Mouse (Mus musculus) telencephalon, adult 2 months (tissue): ENCODE results near the gene Dusp5.
"Not testable (repeated sequence)": the region's sequence is repeated elsewhere in the genome, so short reads cannot be mapped to it uniquely, and the experiment has no call there.

Experiments
- DNase-seq: peaks from one replicate; pipeline ENCODE4 v3.0.0-alpha.2; 2011; ENCODE audit warnings: low read depth, low spot score

Gene Dusp5

DNA sequence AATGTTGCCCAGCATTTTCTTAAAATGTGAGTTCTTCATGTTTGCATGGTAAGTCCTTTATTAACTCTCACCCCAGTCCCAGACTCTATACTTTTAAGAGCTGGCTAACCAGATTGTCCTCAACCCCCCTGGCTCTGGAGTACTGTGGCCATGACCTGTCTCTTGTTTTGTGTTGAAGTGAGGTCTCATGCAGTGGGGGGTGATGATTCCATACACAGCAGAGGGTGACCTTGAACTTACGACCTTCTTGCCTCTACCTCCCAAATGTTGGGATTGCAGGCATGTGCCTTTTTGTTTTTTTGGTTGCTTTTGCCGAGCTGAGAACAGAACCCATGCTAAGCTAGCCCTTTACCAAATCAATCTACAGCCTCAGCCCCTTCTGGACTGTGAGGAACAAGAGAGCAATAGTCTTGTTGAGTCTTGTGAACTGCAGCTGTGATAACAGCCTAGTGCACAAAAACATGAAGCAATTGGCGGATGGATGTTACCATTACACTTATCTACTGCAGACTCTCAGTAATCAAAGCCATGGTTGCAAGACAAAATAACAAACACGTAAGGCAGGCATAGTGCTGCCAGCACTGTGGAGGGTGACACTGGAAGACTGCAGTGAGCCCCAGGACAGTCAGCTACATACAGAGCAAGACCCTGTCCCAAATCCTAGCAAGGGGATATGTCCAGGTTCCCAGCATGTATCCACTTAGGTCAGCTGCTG is 46.5 kb downstream of the Dusp5 start:
- DNase-seq, result no peak

DNA sequence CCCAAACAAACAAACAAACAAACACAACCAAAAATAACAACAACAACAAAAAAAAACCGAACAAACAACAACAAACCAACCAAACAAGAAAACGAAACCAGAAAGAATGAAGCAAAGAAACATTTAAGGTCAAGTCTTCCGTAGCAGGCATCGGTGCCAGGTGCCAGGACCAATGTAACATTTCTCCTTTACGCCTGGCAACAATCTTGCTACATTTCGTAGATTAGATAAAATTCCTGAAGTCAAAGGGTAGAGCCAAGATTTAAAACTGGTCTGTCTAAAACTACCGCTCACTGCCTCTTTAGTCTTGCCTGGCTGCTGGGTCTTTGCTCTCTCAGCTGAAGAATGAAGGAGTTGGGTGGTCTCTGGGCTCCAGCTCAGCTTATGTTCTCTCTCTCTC is 47.2 kb downstream of the Dusp5 start:
- DNase-seq, result no peak

DNA sequence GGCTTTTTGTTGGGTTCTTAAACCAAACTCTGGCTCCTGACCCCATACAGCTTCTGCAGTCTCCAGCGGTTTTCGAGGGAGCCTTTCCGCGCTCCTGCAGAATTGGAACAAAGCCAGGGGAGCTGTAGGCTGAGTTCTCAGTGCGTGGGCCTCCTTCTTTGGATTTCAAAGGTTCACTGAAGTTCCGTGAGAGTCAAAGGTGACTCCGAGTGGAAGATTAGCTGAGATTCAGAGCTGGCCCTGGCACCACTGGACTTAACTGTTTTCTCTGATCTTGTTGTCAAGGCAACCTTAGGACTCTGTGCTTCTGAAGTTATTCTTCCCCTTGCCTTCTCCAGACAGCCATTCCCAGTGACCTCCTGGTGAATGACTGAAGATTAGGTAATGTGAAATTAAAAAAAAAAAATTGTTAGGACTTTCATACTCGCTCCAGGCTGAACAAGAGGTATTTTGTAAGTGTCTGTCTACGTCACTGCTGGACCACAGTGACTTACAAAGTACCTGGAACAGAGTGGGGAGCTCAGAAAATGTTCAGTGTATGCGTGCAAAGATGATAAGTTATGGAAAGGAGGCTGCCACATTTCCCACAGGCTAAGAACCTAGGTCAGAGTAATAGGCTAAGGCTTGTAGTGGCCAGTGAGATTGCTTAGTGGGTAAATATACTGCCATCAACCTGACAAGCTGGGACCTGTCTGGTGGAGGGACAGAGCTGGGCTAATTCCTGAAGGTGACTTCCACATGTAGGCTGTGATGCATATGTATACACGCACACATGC is 48.3 kb downstream of the Dusp5 start:
- DNase-seq, result no peak

DNA sequence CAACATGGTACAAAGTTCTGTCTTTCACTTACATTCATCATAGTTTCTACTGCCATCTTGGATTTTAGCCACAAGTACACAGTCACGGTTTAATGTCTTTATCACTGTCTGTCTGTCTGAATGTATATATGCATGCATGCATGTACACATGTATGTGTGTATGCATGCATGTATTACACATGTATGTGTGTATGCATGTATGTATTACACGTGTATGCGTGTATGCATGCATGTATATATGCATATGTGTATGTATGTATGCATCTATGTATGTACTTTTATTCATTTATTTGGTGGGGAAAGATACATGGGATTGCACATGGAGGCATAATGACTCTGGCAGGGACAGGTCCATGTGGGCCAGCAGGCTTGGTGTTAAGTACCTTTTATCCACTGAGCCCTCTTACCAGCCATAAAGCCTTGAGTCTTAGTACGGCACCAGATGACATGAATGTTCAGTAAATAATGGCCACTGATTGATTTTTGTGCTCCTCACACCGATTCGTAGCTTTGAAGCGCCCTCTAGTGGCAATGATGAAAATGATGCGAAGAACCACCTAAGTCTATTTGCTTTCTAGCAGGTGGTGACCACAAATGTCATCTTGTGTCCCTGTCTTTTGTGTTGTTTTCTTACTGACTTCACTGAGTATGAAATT is 49.8 kb downstream of the Dusp5 start:
- no peak for DNase-seq

DNA sequence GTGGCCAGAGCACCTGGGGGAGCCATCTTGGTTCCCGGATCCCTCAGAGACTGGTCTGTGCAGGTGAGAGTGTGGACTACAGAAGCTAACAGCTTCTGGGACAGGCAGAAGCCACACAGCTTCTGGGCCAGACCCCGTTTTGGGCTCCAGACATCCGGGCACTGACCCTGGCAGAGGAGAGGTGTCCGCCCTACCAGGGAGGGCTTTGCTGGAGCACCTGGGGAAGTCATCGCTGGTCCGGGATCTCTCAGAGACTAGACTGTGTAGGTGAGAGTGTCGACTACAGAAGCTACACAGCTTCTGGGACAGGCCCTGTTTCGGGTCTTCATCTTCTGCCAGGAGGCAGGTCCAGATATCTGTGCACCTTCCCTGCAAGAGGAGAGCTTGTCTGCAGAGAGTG is 51.4 kb downstream of the Dusp5 start:
- not testable (repeated sequence) for DNase-seq

DNA sequence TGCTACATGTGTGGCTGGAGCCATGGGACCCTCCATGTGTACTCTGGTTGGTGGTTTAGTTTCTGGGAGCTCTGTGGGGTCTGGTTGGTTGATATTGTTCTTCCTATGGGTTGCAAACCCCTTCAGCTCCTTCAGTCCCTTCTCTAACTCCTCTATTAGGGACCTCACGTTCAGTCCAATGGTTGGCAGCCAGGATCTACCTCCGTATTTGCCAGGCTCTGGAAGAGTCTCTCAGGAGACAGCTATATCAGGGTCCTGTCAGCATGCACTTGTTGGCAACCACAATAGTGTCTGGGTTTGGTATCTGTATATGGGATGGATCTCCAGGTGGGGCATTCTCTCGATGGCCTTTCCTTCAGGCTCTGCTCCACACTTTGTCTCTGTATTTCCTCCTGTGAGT is 58.8 kb downstream of the Dusp5 start:
- not testable (repeated sequence) for DNase-seq

DNA sequence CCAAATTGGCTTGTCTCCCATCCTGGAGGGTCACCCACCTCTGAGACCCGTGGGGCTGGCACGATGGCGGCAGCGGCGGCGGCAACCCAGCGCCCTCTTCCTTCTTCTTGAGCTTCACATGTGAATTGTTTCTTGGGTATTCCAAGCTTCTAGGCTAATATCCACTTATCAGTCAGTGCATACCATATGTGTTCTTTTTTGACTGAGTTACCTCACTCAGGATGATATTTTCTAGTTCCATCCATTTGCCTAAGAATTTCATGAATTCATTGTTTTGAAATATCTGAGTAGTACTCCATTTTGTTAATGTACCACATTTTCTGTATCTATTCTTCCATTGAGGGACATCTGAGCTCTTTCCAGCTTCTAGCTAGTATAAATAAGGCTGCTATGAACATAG is 60.1 kb downstream of the Dusp5 start, which contains the start of gene Nutf2-ps1:
Nutf2-ps1 (minus strand) TSS at position 101 of the 400 bp plus-strand sequence.
- DNase-seq, result not testable (repeated sequence)
